Mouse (Mus musculus): Measurements from ENCODE around the gene Traf1. TPM values are rescaled to one million over a fixed set of nuclear protein-coding genes. Genes with fewer than 3 reads are reported as not detected.

Traf1 gene
- polyA plus RNA-seq, 1 experiment from 2014 or later = 61.4 TPM

- Histone ChIP-seq H3K4me1 (ENCODE audit: insufficient read depth, low read depth, low read length) (peaks cover 7% of the 10 kb centered on the region; the same call in 1 of the 2 replicates), H3K9ac (replicated peaks; ENCODE audit: low read depth) (no peak overlapping the region), H3K9me3 (ENCODE audit: low read length) (no peaks in the 10 kb centered on the region), H3K27me3 (replicated peaks; ENCODE audit: insufficient read depth, low read length) (no peaks in the 10 kb centered on the region), H3K4me2 (replicated peaks; ENCODE audit: low read depth, low read length) (no peak overlapping the region), H3K4me3 (ENCODE audit: low read depth, low read length) (no peak overlapping the region), H3K36me3 (ENCODE audit: insufficient read depth, low read length) (no peaks in the 10 kb centered on the region), H3K27ac (ENCODE audit: low read length) (no peak overlapping the region)
- DNase-seq (ENCODE audit: low spot score) (no peak), ATAC-seq (no peak)
- 62% methylated on average over 2 of the region's 2 CpGs for WGBS
- TF ChIP-seq EP300 (IDR thresholded peaks at IDR 0.05) = no peak
- TF ChIP-seq CTCF (IDR thresholded peaks at IDR 0.05) = no peak; the same call in 1 of the 2 replicates
Observed at GRCm38 (mm10) chr2:34915103-34915502, 46.5 kb downstream of the Traf1 start.

DNA sequence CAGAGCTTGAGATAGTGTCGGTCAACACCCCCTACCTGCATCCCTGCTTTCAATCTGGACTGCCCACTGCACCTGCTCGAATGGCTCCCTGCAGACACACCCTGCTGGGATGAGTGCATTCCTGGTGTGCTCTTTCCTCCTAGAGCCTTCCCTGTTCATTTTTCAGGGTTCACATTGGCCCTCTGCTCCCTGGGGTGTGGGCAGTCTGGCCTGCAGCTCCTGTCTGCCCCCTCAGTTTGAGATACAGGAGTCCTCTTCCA lies 46.8 kb downstream of the Traf1 start:
- Histone ChIP-seq H3K36me3 (ENCODE audit: insufficient read depth, low read length) (no peaks in the 10 kb centered on the region), H3K27ac (ENCODE audit: low read length) (0 out of 2 replicates have a peak overlapping the region, but pooled peaks have one; percentile 5), H3K4me3 (ENCODE audit: low read depth, low read length) (peak overlapping the region; percentile 59; the same call in 1 of the 2 replicates), H3K4me1 (ENCODE audit: insufficient read depth, low read depth, low read length) (peaks cover 7% of the 10 kb centered on the region; the same call in 1 of the 2 replicates), H3K4me2 (replicated peaks; ENCODE audit: low read depth, low read length) (peak overlapping the region; percentile 99), H3K9ac (replicated peaks; ENCODE audit: low read depth) (no peak overlapping the region), H3K9me3 (ENCODE audit: low read length) (no peaks in the 10 kb centered on the region), H3K27me3 (replicated peaks; ENCODE audit: insufficient read depth, low read length) (no peaks in the 10 kb centered on the region)
- ATAC-seq (peak; percentile 71), DNase-seq (ENCODE audit: low spot score) (peak; percentile 21)
- 27% methylated on average over 2 of the region's 2 CpGs for WGBS
- TF ChIP-seq CTCF (IDR thresholded peaks at IDR 0.05) (no peak), EP300 (IDR thresholded peaks at IDR 0.05) (no peak)

DNA sequence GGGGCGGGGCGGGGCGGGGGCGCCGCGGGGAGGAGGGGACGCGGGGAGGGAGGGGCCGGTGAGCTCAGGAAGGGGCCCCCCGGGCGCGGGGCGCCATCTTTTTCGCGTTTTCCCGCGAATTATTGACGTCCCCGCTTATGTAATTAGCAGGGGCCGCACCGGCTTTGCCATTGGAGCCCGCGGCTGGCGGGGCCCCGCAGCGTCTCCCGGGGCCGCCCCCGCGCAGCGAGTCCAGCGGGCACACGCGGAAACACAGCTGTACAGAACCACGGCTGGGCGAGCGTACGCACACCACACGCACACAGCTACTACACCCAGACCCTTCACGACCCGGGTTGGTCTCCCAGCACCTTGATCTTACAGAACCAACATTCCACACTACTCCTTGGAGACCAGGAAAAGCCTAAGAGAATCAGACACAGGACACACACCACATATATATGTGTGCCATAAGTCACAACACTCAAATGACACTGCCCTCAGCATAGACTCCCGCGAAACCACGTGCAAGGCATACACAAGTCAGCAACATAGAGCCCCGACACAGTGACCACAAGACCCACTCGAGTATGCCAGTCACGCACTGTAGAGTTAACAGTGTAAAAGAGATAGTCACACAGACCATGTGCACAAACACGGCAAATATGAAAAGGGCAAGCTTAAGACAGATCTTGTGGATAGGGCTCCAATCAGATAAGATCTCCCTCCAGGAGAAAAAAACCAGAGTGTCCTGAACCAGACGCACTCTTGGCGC lies 47.3 kb downstream of the Traf1 start:
- H3K9me3 ChIP-seq (ENCODE audit: low read length) = no peaks in the 10 kb centered on the region
- H3K9ac ChIP-seq (replicated peaks; ENCODE audit: low read depth) = peak overlapping the region; percentile 32
- H3K27ac ChIP-seq (ENCODE audit: low read length) = peak overlapping the region; percentile 5; the same call in 1 of the 2 replicates
- DNase-seq (ENCODE audit: low spot score) (peak; percentile 24), ATAC-seq (peak; percentile 61)
- 3% methylated on average over 29 of the region's 50 CpGs for WGBS
- H3K27me3 ChIP-seq (replicated peaks; ENCODE audit: insufficient read depth, low read length) = no peaks in the 10 kb centered on the region
- peaks cover 7% of the 10 kb centered on the region; the same call in 1 of the 2 replicates for H3K4me1 ChIP-seq (ENCODE audit: insufficient read depth, low read depth, low read length)
- H3K4me2 ChIP-seq (replicated peaks; ENCODE audit: low read depth, low read length) = peak overlapping the region; percentile 99
- no peak for TF ChIP-seq EP300 (IDR thresholded peaks at IDR 0.05)
- no peak for TF ChIP-seq CTCF (IDR thresholded peaks at IDR 0.05)
- H3K4me3 ChIP-seq (ENCODE audit: low read depth, low read length) = peak overlapping the region; percentile 59
- H3K36me3 ChIP-seq (ENCODE audit: insufficient read depth, low read length) = no peaks in the 10 kb centered on the region

DNA sequence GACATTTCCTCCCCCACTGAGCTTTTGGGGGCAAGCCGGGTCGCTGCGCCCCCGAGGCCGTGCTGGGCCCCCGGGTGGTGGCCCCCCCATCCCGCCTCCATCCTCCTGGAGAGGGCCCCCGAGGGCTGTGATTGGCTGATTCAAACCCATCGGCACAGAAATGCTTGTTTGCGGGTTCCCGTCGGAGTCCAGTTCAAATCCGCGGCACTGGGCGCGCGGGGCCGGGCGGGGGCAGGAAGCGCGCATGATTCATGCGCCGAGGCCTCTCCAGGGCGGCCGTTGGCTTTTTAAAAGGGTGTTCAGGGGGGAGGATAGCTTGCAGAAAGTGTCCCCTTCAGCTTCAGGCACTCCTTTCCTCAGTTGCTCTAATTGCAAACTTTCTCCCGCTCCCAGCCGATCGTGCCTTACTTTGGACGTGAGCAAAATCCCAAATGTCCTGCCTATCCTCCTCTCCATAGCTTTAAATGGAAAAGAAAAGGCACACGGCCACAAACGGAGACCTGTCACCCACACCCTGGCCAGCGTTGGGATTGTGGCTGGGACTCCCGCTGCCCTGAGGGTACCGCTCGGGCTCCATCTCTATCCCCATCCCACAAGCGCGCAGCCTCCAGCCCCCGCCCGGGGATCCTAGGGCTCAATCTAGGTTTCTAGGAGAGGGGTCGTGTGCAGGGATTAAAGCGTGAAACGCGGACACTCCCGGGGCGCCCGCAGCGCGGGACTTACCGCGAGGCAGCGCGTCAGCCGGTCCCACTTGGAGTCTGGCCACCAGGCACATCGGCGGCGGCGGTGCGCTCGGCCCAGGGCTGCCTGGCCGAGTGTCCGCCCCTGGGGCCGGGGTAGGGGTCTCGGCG lies 48.1 kb downstream of the Traf1 start, which contains the start of gene Phf19:
Phf19 (minus strand) TSS at position 809 of the 851 bp plus-strand sequence.
- no peaks in the 10 kb centered on the region for H3K9me3 ChIP-seq (ENCODE audit: low read length)
- no peaks in the 10 kb centered on the region for H3K27me3 ChIP-seq (replicated peaks; ENCODE audit: insufficient read depth, low read length)
- H3K4me2 ChIP-seq (replicated peaks; ENCODE audit: low read depth, low read length) = peak within 1 kb of the TSS; percentile 99
- peak within 1 kb of the TSS; percentile 59 for H3K4me3 ChIP-seq (ENCODE audit: low read depth, low read length)
- H3K9ac ChIP-seq (replicated peaks; ENCODE audit: low read depth) = peak within 1 kb of the TSS; percentile 32
- DNase-seq (ENCODE audit: low spot score) (peak; percentile 28), ATAC-seq (peak; percentile 42)
- peak within 1 kb of the TSS; percentile 5; the same call in 1 of the 2 replicates for H3K27ac ChIP-seq (ENCODE audit: low read length)
- no peaks in the 10 kb centered on the region for H3K36me3 ChIP-seq (ENCODE audit: insufficient read depth, low read length)
- WGBS = 1% methylated on average over 53 of the region's 64 CpGs
- TF ChIP-seq EP300 (IDR thresholded peaks at IDR 0.05) (no peak), CTCF (IDR thresholded peaks at IDR 0.05) (no peak)
- peaks cover 7% of the 10 kb centered on the region; the same call in 1 of the 2 replicates for H3K4me1 ChIP-seq (ENCODE audit: insufficient read depth, low read depth, low read length)

GRCm38 (mm10) chr2:34912613-34913012 lies 49.0 kb downstream of the Traf1 start:
- Histone ChIP-seq H3K27me3 (replicated peaks; ENCODE audit: insufficient read depth, low read length) (no peaks in the 10 kb centered on the region), H3K4me2 (replicated peaks; ENCODE audit: low read depth, low read length) (peak overlapping the region; percentile 99), H3K4me1 (ENCODE audit: insufficient read depth, low read depth, low read length) (peaks cover 7% of the 10 kb centered on the region; the same call in 1 of the 2 replicates), H3K27ac (ENCODE audit: low read length) (no peak overlapping the region), H3K4me3 (ENCODE audit: low read depth, low read length) (peak overlapping the region; percentile 59; the same call in 1 of the 2 replicates), H3K9ac (replicated peaks; ENCODE audit: low read depth) (no peak overlapping the region), H3K9me3 (ENCODE audit: low read length) (no peaks in the 10 kb centered on the region), H3K36me3 (ENCODE audit: insufficient read depth, low read length) (no peaks in the 10 kb centered on the region)
- DNase-seq (ENCODE audit: low spot score) (no peak), ATAC-seq (no peak)
- no peak for TF ChIP-seq CTCF (IDR thresholded peaks at IDR 0.05)
- 43% methylated on average over 7 of the region's 7 CpGs for WGBS

DNA sequence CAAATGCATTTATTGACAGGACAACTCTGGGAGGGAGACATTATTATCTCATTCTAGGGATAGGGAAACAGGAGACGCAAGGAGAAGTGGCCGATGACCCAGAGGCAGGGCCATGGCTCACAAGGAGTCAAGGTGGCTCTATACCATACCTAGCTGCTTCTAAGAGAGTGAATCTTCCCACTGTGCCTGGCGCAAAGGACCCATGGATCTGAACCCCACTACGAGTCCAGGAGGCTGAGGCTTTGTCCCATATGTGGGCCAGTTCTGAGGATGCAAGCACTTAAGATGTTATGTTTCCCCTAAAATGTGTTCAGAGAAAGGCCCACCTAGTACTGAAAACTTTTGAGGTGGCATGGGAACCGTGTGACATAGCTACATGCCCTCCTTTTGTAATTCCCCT lies 49.7 kb downstream of the Traf1 start:
- H3K4me1 ChIP-seq (ENCODE audit: insufficient read depth, low read depth, low read length) = peaks cover 11% of the 10 kb centered on the region
- H3K9me3 ChIP-seq (ENCODE audit: low read length) = no peaks in the 10 kb centered on the region
- DNase-seq (ENCODE audit: low spot score) (no peak), ATAC-seq (no peak)
- no peak overlapping the region for H3K9ac ChIP-seq (replicated peaks; ENCODE audit: low read depth)
- H3K27me3 ChIP-seq (replicated peaks; ENCODE audit: insufficient read depth, low read length) = no peaks in the 10 kb centered on the region
- 84% methylated on average over 5 of the region's 5 CpGs for WGBS
- no peaks in the 10 kb centered on the region for H3K36me3 ChIP-seq (ENCODE audit: insufficient read depth, low read length)
- no peak overlapping the region for H3K4me2 ChIP-seq (replicated peaks; ENCODE audit: low read depth, low read length)
- H3K4me3 ChIP-seq (ENCODE audit: low read depth, low read length) = no peak overlapping the region
- H3K27ac ChIP-seq (ENCODE audit: low read length) = no peak overlapping the region
- no peak for TF ChIP-seq EP300 (IDR thresholded peaks at IDR 0.05)
- no peak for TF ChIP-seq CTCF (IDR thresholded peaks at IDR 0.05)

All from lung, postnatal 0 days (tissue).